Comparison of ENCODE assay signal across 8 mouse cellular contexts in genomic region chr5:99157973-99158372, GRCm38 (mm10).
A peak's percentile ranks its signal among the peaks of the same experiment; 100 is the strongest.
DNase-seq lines count a peak whose midpoint lies in the region; ATAC-seq and TF ChIP-seq lines count a peak whose summit lies in the region.

No protein-coding gene starts in this region.

- TF ChIP-seq EP300 in CH12.LX (IDR thresholded peaks at IDR 0.05; ENCODE audit: low read length), result no peak

- in situ Hi-C loops in CH12.LX (cut with MboI; ENCODE audit: low pct_ligation_motif_present, low pct_unique_long_range_greater_than_20kb, low sequenced_read_pairs), result loop anchor here (25.0 kb wide), 2 partner anchors 271 to 821 kb away; partner anchors contain the start of gene Cfap299

- H3K9ac ChIP-seq in CH12.LX (ENCODE audit: insufficient read depth, low read depth), result no peak overlapping the region

- dilution Hi-C loops in CH12.LX (cut with MboI; ENCODE audit: extremely low pct_ligation_motif_present, extremely low pct_unique_long_range_greater_than_20kb, low sequenced_read_pairs), result no loop called here

- DNase-seq in heart, adult 8-10 months (ENCODE audit: low spot score), result peak; percentile 26
- no peak for DNase-seq in heart, embryonic 10.5 days (ENCODE audit: low spot score)
- DNase-seq in CH12.LX (ENCODE audit: extremely low read depth), result peak; percentile 76
- peak; percentile 84 for DNase-seq in brain, embryonic 14.5 days (ENCODE audit: low read depth)
- peak; percentile 13 for DNase-seq in layer of hippocampus, adult 9-11 months

- no peak for TF ChIP-seq POLR2A in CH12.LX (IDR thresholded peaks at IDR 0.05; ENCODE audit: low read depth, low read length)
- no peak for TF ChIP-seq POLR2A in brain, embryonic 14.5 days (IDR thresholded peaks at IDR 0.05; ENCODE audit: borderline replicate concordance, extremely low read depth, insufficient read depth, insufficient read length, poor library complexity, severe bottlenecking)

- no peaks in the 10 kb centered on the region for H3K9me3 ChIP-seq in heart, embryonic 10.5 days
- no peaks in the 10 kb centered on the region for H3K9me3 ChIP-seq in CH12.LX (replicated peaks; ENCODE audit: low read length)

- peak; percentile 43 to 73; a peak in 3 of 4 replicates for TF ChIP-seq CTCF in CH12.LX (conservative IDR thresholded peaks at IDR 0.05 in 1 of 2, IDR thresholded peaks at IDR 0.05 in 1 of 2; ENCODE audit: low read depth in 2 of 2, low read length in 2 of 2)
- peak; percentile 81 for TF ChIP-seq CTCF in brain, embryonic 14.5 days (IDR thresholded peaks at IDR 0.05; ENCODE audit: borderline replicate concordance, extremely low read depth, insufficient read depth, insufficient read length)

- no peak overlapping the region for H3K4me2 ChIP-seq in CH12.LX (ENCODE audit: insufficient read depth, low read depth, poor library complexity, severe bottlenecking)

- no peaks in the 10 kb centered on the region for H3K36me3 ChIP-seq in heart, embryonic 10.5 days
- H3K36me3 ChIP-seq in CH12.LX (replicated peaks in 1 of 2; ENCODE audit: control insufficient read depth in 1 of 2, insufficient read depth in 1 of 2, low read length in 1 of 2), result no peaks in the 10 kb centered on the region

- no peaks in the 10 kb centered on the region for H3K79me2 ChIP-seq in CH12.LX (replicated peaks; ENCODE audit: control insufficient read depth, extremely low read depth, insufficient read depth, poor library complexity, severe bottlenecking)

- no peak overlapping the region for H3K27ac ChIP-seq in heart, embryonic 10.5 days
- no peak overlapping the region for H3K27ac ChIP-seq in CH12.LX (ENCODE audit: insufficient read depth, low read depth)

- WGBS in heart, embryonic 10.5 days, result 0% methylated on average over 1 of the region's 1 CpGs

- H3K27me3 ChIP-seq in heart, embryonic 10.5 days (ENCODE audit: insufficient read depth, poor library complexity, severe bottlenecking), result 0 out of 2 replicates have a peak, but pooled peaks cover 3% of the 10 kb centered on the region
- H3K27me3 ChIP-seq in CH12.LX (replicated peaks), result no peaks in the 10 kb centered on the region

- no peak overlapping the region for H3K4me3 ChIP-seq in heart, embryonic 10.5 days
- no peak overlapping the region for H3K4me3 ChIP-seq in CH12.LX (replicated peaks in 1 of 3; ENCODE audit: low read depth in 2 of 3, low read length in 2 of 3, poor library complexity in 1 of 3)

- peak; percentile 78 for TF ChIP-seq RAD21 in CH12.LX (IDR thresholded peaks at IDR 0.05; ENCODE audit: low read depth, low read length)

- ATAC-seq in frontal cortex, adult (ENCODE audit: low TSS enrichment), result peak; percentile 73; the same call in 1 of the 2 replicates
- ATAC-seq in megakaryocyte-erythroid progenitor cell, adult 5-6 weeks (replicated peaks; ENCODE audit: low FRiP score, low TSS enrichment, poor library complexity, severe bottlenecking), result peak; percentile 70; the same call in 1 of the 2 replicates
- ATAC-seq in activated CD4-positive, CD25-positive, alpha-beta regulatory T cell, adult 4 months, result no peak

- H3K4me1 ChIP-seq in heart, embryonic 10.5 days, result no peaks in the 10 kb centered on the region
- H3K4me1 ChIP-seq in CH12.LX (ENCODE audit: control insufficient read depth in 1 of 2, insufficient read depth in 2 of 2), result peaks cover 0 to 5% of the 10 kb centered on the region in 2 experiments; a peak in 2 of 4 replicates

TF ChIP-seq in CH12.LX, 34 proteins besides CTCF, POLR2A, EP300 and RAD21:
- TF ChIP-seq TBP (conservative IDR thresholded peaks at IDR 0.05; ENCODE audit: low read depth, low read length) (no peak), SMC3 (IDR thresholded peaks at IDR 0.05; ENCODE audit: low read depth, low read length) (peak; percentile 65)
